Mouse (Mus musculus): ENCODE measurements around the gene Fndc3a.

The Fndc3a gene

DNA sequence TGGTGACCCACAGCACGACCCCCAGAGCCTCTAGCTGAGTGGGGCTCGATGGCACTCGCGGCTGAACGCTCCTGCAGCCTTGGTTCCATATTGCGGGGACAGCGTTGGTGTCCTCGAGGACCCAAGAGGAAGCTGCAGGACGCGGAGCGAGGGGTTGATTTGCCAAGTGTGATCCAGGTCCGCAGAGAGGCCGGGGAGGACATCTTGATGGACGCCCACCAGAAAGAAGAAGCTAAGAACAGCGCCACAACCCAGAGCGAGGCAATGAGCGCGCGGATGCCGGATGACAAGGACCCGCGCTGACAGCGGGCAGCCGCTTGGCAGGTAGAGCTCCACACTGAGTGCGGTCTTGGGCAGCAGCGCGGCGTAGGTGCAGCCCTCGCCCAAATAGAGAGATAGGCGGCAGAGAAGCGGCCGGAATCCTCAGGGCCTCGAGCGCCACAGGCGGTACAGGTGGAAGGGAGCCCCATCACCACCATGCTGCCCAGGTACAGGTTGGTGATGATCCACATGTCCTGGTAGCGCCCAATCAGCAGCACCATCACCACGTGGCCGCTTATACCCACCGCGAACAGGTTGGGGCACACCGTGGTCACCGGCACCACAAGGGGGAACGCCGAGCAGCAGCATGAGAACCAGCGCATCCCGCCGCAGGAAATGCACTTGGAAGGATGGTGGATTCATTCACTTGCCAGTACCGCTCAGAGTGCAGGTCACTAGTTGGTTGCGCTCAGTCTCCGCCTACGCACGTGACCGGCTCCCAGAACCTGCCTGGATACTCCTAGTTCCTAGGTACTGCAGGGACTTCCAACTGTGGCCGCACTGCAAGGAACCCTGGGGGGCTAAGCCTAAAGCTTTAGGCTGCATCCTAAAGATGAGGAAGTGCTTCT is 177.5 kb downstream of the Fndc3a start:
- peak; percentile 9 for DNase-seq

DNA sequence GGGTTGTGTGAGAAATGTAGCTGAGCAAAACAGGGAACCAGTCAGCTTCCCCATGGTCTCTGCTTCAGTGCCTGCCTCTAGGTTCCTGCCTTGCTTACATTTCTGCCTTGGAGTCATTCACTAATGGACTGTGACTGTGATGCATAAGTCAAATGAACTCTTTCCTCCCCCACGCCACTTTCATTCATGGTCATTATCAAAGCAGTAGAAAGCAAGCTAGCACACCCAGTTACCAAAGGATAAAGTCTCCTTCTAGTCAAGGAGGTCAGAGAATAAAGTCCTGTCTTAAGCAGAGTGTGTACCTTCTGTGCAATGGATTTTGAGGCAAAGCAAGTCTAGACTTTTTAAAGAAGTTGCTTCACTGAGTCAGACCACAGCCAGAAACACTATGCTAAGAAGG is 182.7 kb downstream of the Fndc3a start:
- DNase-seq = no peak

DNA sequence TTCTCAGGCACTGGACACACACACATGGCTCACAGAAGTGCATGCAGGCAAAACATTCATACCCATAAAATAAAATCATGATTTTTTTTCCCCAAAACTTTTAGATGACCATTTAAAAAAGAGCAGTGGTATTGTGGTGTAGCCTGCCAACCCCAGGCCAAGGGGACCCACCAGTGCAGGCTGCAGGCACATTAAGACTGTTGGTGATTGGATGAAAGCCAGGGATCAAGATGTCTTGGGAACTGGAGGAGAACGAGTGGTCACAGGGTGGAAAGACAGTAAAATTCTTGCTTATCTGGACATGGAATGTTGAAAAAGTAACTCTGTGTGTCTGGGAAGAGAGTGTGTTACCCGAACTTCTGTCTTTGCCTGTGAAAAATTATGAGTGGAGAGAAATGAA is 190.2 kb downstream of the Fndc3a start:
- DNase-seq = no peak

DNA sequence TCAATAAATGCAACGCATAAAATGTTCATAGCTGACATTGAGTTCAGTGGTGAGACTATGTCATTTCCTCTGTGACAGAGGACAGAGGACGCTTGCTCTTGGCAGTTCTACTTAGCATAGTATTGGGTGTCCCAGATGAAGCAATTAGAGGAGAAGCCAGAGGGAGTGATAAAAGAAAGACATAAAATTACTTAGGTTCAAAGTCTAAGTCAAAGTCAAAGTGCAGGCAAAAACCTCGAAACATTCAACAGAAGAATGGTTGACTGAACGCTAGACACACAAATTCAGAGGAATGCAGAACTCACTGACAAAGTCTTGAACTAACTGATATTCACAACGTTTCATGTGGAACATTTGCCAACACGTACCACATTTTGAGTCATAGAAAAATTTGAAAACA is 191.0 kb downstream of the Fndc3a start:
- DNase-seq = no peak

DNA sequence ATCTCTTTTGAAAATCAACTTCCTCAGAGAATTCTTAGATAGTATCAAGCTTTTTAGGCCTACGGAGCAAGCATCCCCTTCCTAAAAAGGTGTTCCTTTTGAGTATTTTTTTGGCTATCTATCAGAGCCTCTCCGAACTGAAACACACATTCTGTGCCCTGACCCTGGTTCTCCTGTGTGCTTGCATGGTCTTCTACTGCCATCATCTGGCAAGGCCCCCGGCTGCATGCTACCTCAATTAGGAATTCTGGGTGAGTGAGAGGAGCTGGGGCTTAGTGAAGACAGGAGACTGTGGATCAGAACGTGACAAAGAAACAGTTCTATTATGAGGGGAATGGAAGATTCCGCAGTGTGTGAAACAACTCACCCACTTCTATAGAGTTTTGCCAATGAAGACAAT is 193.4 kb downstream of the Fndc3a start:
- DNase-seq = peak; percentile 22

DNA sequence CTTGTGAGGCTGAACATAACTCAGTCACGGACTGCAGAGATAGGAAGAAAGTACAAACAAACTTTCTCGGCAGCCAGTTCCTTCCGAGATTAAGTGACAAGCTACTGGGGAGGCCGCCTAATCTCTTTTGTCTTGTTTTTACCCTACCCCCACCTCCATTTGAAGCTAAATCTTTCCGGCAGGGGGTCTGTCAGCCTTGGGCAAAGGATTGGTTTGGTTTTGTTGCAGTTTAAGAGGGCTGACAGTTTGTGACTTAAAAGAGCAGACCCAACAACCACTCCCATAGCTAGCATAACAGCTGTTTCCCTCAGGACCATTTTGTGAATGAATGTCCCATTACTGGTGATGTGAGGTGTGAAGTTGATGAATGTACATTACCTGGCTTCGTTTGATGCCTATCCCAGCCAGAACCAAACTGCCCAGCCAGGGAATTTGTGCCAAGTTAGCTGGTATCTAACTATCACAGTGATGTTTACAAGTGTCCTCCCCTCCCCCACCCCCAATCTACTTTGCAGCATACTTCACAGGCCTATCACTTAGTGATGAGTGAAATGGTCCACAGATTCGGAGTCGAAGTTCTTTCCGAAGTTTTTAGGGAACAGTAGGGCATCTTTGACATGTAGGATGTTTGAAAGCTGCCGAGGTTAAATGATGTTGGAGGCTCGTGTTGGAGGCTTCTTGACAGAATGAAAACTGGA is 202.9 kb downstream of the Fndc3a start:
- no peak for DNase-seq

DNA sequence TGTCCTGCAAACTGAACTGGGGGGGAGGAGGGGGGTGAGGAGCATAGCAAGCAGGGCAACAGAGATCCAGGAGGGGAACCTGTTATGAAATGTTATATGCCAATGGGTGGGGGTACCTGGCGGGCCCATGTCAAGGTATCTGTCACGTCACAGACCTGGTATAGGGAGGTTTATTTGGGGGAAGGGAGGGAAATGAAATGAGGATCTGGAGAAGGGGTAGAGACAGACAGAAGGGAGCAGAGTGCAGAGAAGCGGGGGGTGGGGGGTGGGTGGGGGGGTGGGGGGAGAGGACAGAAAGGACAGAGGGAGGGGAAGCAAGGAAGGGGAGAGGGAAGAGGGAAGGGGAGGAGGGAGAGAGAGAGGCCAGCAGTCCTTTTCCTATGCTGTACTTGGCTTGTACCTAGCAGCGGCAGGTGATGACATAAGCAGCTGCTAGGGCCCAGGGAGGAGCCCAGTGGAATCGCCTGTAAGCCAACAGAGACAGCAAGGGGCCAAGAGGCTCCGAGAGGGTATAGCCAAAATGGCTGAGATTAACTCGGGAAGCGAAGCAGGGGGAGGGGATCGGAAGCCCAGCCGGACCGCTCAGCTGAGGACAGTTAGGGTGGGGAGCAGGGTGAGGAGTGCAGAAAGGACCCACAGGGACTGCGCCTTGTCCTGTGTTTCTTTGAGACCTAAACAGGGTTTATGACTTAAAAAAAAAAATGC is 203.6 kb downstream of the Fndc3a start:
- no peak for DNase-seq

- DNase-seq = no peak
These were observed 204.8 kb downstream of the Fndc3a start for GRCm38 (mm10) chr14:72504985-72505384.

DNA sequence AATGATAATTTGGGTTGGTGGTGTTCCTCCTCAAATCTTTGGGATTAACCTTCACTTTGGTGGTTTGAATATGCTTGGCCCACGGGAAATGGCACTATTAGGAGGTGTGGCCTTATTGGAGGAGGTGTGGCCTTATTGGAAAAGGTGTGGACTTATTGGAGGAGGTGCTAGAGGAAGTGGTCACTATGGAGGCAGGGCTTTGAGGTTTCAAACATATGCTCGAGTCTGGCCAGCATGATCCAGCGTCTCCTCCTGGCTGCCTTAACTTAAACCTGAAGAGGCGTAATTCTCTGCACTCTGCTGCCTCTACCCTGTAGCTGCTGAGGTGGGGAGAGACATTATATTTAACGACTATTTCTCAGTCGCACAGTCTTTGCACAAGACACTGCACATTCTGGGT is 206.6 kb downstream of the Fndc3a start:
- no peak for DNase-seq

- no peak for DNase-seq
These were observed 216.0 kb downstream of the Fndc3a start for GRCm38 (mm10) chr14:72493775-72494174.

GRCm38 (mm10) chr14:72491738-72492137 is 218.1 kb downstream of the Fndc3a start, which contains the start of gene Gm9195:
Gene Gm9195 (minus strand): TSS chr14:72491838.
- DNase-seq = no peak

DNA sequence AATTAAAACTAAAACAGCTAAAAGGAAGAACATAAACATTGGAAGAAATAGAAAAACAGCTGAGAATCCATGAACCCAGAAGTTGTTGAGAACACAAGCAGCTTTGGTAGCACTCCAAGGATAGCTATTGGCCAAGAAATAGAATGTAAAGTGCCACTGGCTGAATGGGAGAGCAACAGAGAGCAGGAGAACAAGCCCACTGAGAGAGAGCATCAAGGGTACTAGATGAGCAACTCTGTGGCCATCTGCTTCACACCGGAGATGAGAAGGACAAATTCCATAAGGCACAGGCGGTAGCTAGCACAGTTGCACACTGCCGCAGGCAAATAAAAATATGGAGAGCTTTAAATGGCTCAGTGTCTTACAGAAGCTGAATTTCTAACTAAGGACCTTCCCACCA is 219.4 kb downstream of the Fndc3a start:
- no peak for DNase-seq
